Mouse (Mus musculus): ENCODE results near the gene AI854703. TPM values are rescaled to one million over a fixed set of nuclear protein-coding genes. Genes with fewer than 3 reads are reported as not detected.

Gene AI854703
- 11.2 and 12.7 TPM in 2 replicates for polyA plus RNA-seq (2015; fragmentation: Nextera tagmentation; extraction: Ambion mirVana)

- Histone ChIP-seq H3K9me3 (no peaks in the 10 kb centered on the region), H3K27me3 (peaks cover 42% of the 10 kb centered on the region), H3K4me3 (peak within 1 kb of the TSS; percentile 50), H3K36me3 (peaks cover 5% of the 10 kb centered on the region; the same call in 1 of the 2 replicates), H3K9ac (peak within 1 kb of the TSS; percentile 72), H3K27ac (replicated peaks) (no peak within 1 kb of the TSS), H3K4me2 (peak within 1 kb of the TSS; percentile 83), H3K4me1 (replicated peaks) (peaks cover 29% of the 10 kb centered on the region)
- 27% methylated on average over 8 of the region's 8 CpGs for WGBS
- no peak for ATAC-seq (ENCODE audit: low read depth)
Observed at GRCm38 (mm10) chr6:48626464-48626863, at the start of gene AI854703. Gene AI854703 (plus strand): TSS chr6:48626764.

GRCm38 (mm10) chr6:48578736-48579135 is 47.8 kb upstream of the AI854703 start:
- WGBS: 66% methylated on average over 5 of the region's 5 CpGs

GRCm38 (mm10) chr6:48579215-48579648 is 47.3 kb upstream of the AI854703 start:
- ATAC-seq (ENCODE audit: low read depth): no peak
- Histone ChIP-seq H3K9ac (no peak overlapping the region), H3K36me3 (no peaks in the 10 kb centered on the region), H3K4me3 (no peak overlapping the region), H3K27ac (replicated peaks) (no peak overlapping the region), H3K4me2 (no peak overlapping the region), H3K27me3 (no peaks in the 10 kb centered on the region), H3K4me1 (replicated peaks) (no peaks in the 10 kb centered on the region; the same call in 1 of the 2 replicates), H3K9me3 (no peaks in the 10 kb centered on the region)
- 55% methylated on average over 5 of the region's 5 CpGs for WGBS

More at GRCm38 (mm10) chr6:48578736-48579135, 47.8 kb upstream of the AI854703 start:
- no peak overlapping the region for H3K4me2 ChIP-seq
- H3K27ac ChIP-seq (replicated peaks): no peak overlapping the region
- H3K4me3 ChIP-seq: no peak overlapping the region
- H3K4me1 ChIP-seq (replicated peaks): no peaks in the 10 kb centered on the region; the same call in 1 of the 2 replicates
- no peak overlapping the region for H3K9ac ChIP-seq
- H3K36me3 ChIP-seq: no peaks in the 10 kb centered on the region
- no peak for ATAC-seq (ENCODE audit: low read depth)
- H3K27me3 ChIP-seq: no peaks in the 10 kb centered on the region
- H3K9me3 ChIP-seq: no peaks in the 10 kb centered on the region

- no peak overlapping the region for H3K27ac ChIP-seq (replicated peaks)
- WGBS: 45% methylated on average over 3 of the region's 3 CpGs
- ATAC-seq (ENCODE audit: low read depth): no peak
Observed at GRCm38 (mm10) chr6:48581257-48581656, 45.3 kb upstream of the AI854703 start.

GRCm38 (mm10) chr6:48582037-48582436 is 44.5 kb upstream of the AI854703 start:
- H3K9ac ChIP-seq: no peak overlapping the region
- no peak overlapping the region for H3K4me2 ChIP-seq
- no peaks in the 10 kb centered on the region for H3K27me3 ChIP-seq
- H3K9me3 ChIP-seq: no peaks in the 10 kb centered on the region
- no peaks in the 10 kb centered on the region; the same call in 1 of the 2 replicates for H3K4me1 ChIP-seq (replicated peaks)
- no peak overlapping the region for H3K4me3 ChIP-seq
- ATAC-seq (ENCODE audit: low read depth): no peak
- WGBS: 71% methylated on average over 3 of the region's 3 CpGs
- no peak overlapping the region for H3K27ac ChIP-seq (replicated peaks)
- H3K36me3 ChIP-seq: no peaks in the 10 kb centered on the region

More at GRCm38 (mm10) chr6:48581257-48581656, 45.3 kb upstream of the AI854703 start:
- no peaks in the 10 kb centered on the region for H3K36me3 ChIP-seq
- H3K9me3 ChIP-seq: no peaks in the 10 kb centered on the region
- no peaks in the 10 kb centered on the region for H3K27me3 ChIP-seq
- no peak overlapping the region for H3K4me2 ChIP-seq
- no peak overlapping the region for H3K4me3 ChIP-seq
- H3K4me1 ChIP-seq (replicated peaks): no peaks in the 10 kb centered on the region; the same call in 1 of the 2 replicates
- H3K9ac ChIP-seq: 0 out of 2 replicates have a peak overlapping the region, but pooled peaks have one; percentile 8

- peaks cover 9% of the 10 kb centered on the region for H3K4me1 ChIP-seq (replicated peaks)
- no peaks in the 10 kb centered on the region for H3K9me3 ChIP-seq
- no peak within 1 kb of the TSS for H3K4me2 ChIP-seq
- H3K9ac ChIP-seq: no peak within 1 kb of the TSS
- no peak for ATAC-seq (ENCODE audit: low read depth)
- no peaks in the 10 kb centered on the region for H3K27me3 ChIP-seq
- no peaks in the 10 kb centered on the region for H3K36me3 ChIP-seq
- H3K4me3 ChIP-seq: no peak within 1 kb of the TSS
- no peak within 1 kb of the TSS for H3K27ac ChIP-seq (replicated peaks)
- 64% methylated on average over 6 of the region's 6 CpGs for WGBS
Observed at GRCm38 (mm10) chr6:48589194-48589750, 37.3 kb upstream of the AI854703 start, which contains the start of gene Gm45021. Gene Gm45021 (plus strand): TSS chr6:48589610.

- Histone ChIP-seq H3K27me3 (no peaks in the 10 kb centered on the region), H3K36me3 (peaks cover 12% of the 10 kb centered on the region), H3K27ac (replicated peaks) (no peak overlapping the region), H3K9me3 (peaks cover 9% of the 10 kb centered on the region), H3K4me3 (no peak overlapping the region), H3K4me1 (replicated peaks) (peaks cover 22% of the 10 kb centered on the region), H3K4me2 (no peak overlapping the region), H3K9ac (no peak overlapping the region)
- ATAC-seq (ENCODE audit: low read depth): no peak
- whole genome bisulfite sequencing: 28% methylated on average over 3 of the region's 3 CpGs
Observed at GRCm38 (mm10) chr6:48591221-48591845, 35.2 kb upstream of the AI854703 start.

- ATAC-seq (ENCODE audit: low read depth): no peak
- no peaks in the 10 kb centered on the region for H3K27me3 ChIP-seq
- H3K4me3 ChIP-seq: no peak overlapping the region
- H3K4me1 ChIP-seq (replicated peaks): peaks cover 22% of the 10 kb centered on the region
- H3K9ac ChIP-seq: no peak overlapping the region
- H3K27ac ChIP-seq (replicated peaks): no peak overlapping the region
- WGBS: 92% methylated on average over 6 of the region's 6 CpGs
- H3K4me2 ChIP-seq: no peak overlapping the region
- peaks cover 17% of the 10 kb centered on the region for H3K36me3 ChIP-seq
- H3K9me3 ChIP-seq: peaks cover 15% of the 10 kb centered on the region
Observed at GRCm38 (mm10) chr6:48591871-48592270, 34.7 kb upstream of the AI854703 start.

GRCm38 (mm10) chr6:48593158-48594042 is 33.2 kb upstream of the AI854703 start, which contains the start of the genes Repin1 and Gm44965:
Gene Repin1 (plus strand): TSS chr6:48593883.
Gene Gm44965 (plus strand): TSS chr6:48593941.
- H3K9me3 ChIP-seq: peaks cover 29% of the 10 kb centered on the region
- WGBS: 4% methylated on average over 45 of the region's 45 CpGs

GRCm38 (mm10) chr6:48594043-48594738 is 32.4 kb upstream of the AI854703 start:
- Histone ChIP-seq H3K27ac (replicated peaks) (peak overlapping the region; percentile 95), H3K27me3 (no peaks in the 10 kb centered on the region), H3K4me3 (peak overlapping the region; percentile 75), H3K9me3 (peaks cover 29% of the 10 kb centered on the region), H3K9ac (peak overlapping the region; percentile 90), H3K4me1 (replicated peaks) (peaks cover 22% of the 10 kb centered on the region), H3K36me3 (peaks cover 40% of the 10 kb centered on the region), H3K4me2 (peak overlapping the region; percentile 86)
- ATAC-seq (ENCODE audit: low read depth): peak; percentile 85
- under 1% methylated on average over 41 of the region's 41 CpGs for WGBS

More at GRCm38 (mm10) chr6:48593158-48594042, 33.2 kb upstream of the AI854703 start, which contains the start of the genes Repin1 and Gm44965:
- peak within 1 kb of the TSS; percentile 95 for H3K27ac ChIP-seq (replicated peaks)
- H3K9ac ChIP-seq: peak within 1 kb of the TSS; percentile 90
- ATAC-seq (ENCODE audit: low read depth): peak; percentile 94
- no peaks in the 10 kb centered on the region for H3K27me3 ChIP-seq
- H3K4me3 ChIP-seq: peak within 1 kb of the TSS; percentile 75
- peak within 1 kb of the TSS; percentile 86 for H3K4me2 ChIP-seq
- H3K4me1 ChIP-seq (replicated peaks): peaks cover 22% of the 10 kb centered on the region
- peaks cover 33% of the 10 kb centered on the region for H3K36me3 ChIP-seq

GRCm38 (mm10) chr6:48595278-48595677 is 31.3 kb upstream of the AI854703 start:
- H3K27ac ChIP-seq (replicated peaks): 0 out of 2 replicates have a peak overlapping the region, but pooled peaks have one; percentile 95

More at GRCm38 (mm10) chr6:48595278-48595677, 31.3 kb upstream of the AI854703 start:
- Histone ChIP-seq H3K27me3 (no peaks in the 10 kb centered on the region), H3K4me1 (replicated peaks) (peaks cover 22% of the 10 kb centered on the region), H3K36me3 (peaks cover 51% of the 10 kb centered on the region), H3K9ac (peak overlapping the region; percentile 90), H3K9me3 (peaks cover 29% of the 10 kb centered on the region), H3K4me3 (peak overlapping the region; percentile 75), H3K4me2 (peak overlapping the region; percentile 86)
- ATAC-seq (ENCODE audit: low read depth): no peak
- 79% methylated on average over 1 of the region's 1 CpGs for WGBS
